Mouse (Mus musculus) forebrain, embryonic 11.5 days (tissue): ENCODE measurements at regions not wholly inside any gene's neighbourhood (a gene's known extent, or its start where the extent isn't known, plus 50 kb on each side); places are given as distances from the start of the nearest gene placed in this dataset.
A peak's percentile ranks its signal among the peaks of the same experiment; 100 is the strongest.

Experiments used
- ATAC-seq: fragments of 200-750 bp; cut with Nextera tagmentation; replicated peaks from 2 replicates; pipeline ENCODE4 v1.8.0; 2017; ENCODE audit warnings: moderate TSS enrichment; ENCODE audit not compliant: low FRiP score
- DNase-seq: peaks from one replicate; pipeline ENCODE4 v3.0.0-alpha.2; 2017; ENCODE audit warnings: low spot score
- H3K27ac ChIP-seq: fragments of 300-500 bp; sonication (generic); 2 replicates; pipeline ENCODE4 v1.5.1; 2014; ENCODE audit warnings: low read depth, low read length
- H3K27me3 ChIP-seq: fragments of 300-500 bp; sonication (generic); 2 replicates; pipeline ENCODE4 v1.6.1; 2014; ENCODE audit warnings: mild to moderate bottlenecking, low read length, mixed read lengths; ENCODE audit not compliant: control insufficient read depth, insufficient read depth
- H3K36me3 ChIP-seq: fragments of 300-500 bp; sonication (generic); 2 replicates; pipeline ENCODE4 v1.6.1; 2014; ENCODE audit warnings: mild to moderate bottlenecking, low read length, moderate library complexity, mixed read lengths; ENCODE audit not compliant: control insufficient read depth, insufficient read depth
- H3K4me1 ChIP-seq: fragments of 300-500 bp; sonication (generic); replicated peaks from 2 replicates; pipeline ENCODE4 v1.6.1; 2014; ENCODE audit warnings: low read length, mixed read lengths; ENCODE audit not compliant: control insufficient read depth, insufficient read depth
- H3K4me2 ChIP-seq: fragments of 300-500 bp; sonication (generic); 2 replicates; pipeline ENCODE4 v1.6.1; 2014; ENCODE audit warnings: low read depth, mild to moderate bottlenecking, low read length, moderate library complexity, mixed read lengths; ENCODE audit not compliant: severe bottlenecking
- H3K4me3 ChIP-seq: fragments of 300-500 bp; sonication (generic); 2 replicates; pipeline ENCODE4 v1.5.1; 2014; ENCODE audit warnings: low read depth, low read length
- H3K9ac ChIP-seq: fragments of 300-500 bp; sonication (generic); 2 replicates; pipeline ENCODE4 v1.6.1; 2014; ENCODE audit warnings: low read length
- H3K9me3 ChIP-seq: fragments of 300-500 bp; sonication (generic); 2 replicates; pipeline ENCODE4 v1.6.1; 2016; ENCODE audit warnings: low read length, mixed read lengths; ENCODE audit not compliant: control insufficient read depth
- WGBS: fragments of 180-500 bp; shearing (Covaris S2); extraction: QIAGEN DNeasy Blood & Tissue Kit; methylation state at CpG from one replicate; pipeline ENCODE4 v1.1.7; 2014; 5-methylcytosine and 5-hydroxymethylcytosine counted together

- WGBS, result 15% methylated on average over 5 of the region's 5 CpGs
- ATAC-seq, result peak; percentile 69
Measured at GRCm38 (mm10) chr14:111738943-111739342, 64.0 kb downstream of the Slitrk5 start.

GRCm38 (mm10) chr14:111763616-111764015 is 88.7 kb downstream of the Slitrk5 start:
- Histone ChIP-seq H3K36me3 (no peaks in the 10 kb centered on the region), H3K27ac (no peak overlapping the region), H3K27me3 (no peaks in the 10 kb centered on the region), H3K4me3 (no peak overlapping the region), H3K4me2 (no peak overlapping the region), H3K4me1 (no peaks in the 10 kb centered on the region), H3K9me3 (no peaks in the 10 kb centered on the region), H3K9ac (no peak overlapping the region)
- 79% methylated on average over 4 of the region's 4 CpGs for WGBS
- DNase-seq (no peak), ATAC-seq (no peak)

More at GRCm38 (mm10) chr14:111738943-111739342, 64.0 kb downstream of the Slitrk5 start:
- Histone ChIP-seq H3K4me1 (0 out of 2 replicates have a peak, but pooled peaks cover 3% of the 10 kb centered on the region), H3K9me3 (no peaks in the 10 kb centered on the region), H3K4me2 (no peak overlapping the region), H3K27me3 (no peaks in the 10 kb centered on the region), H3K4me3 (no peak overlapping the region), H3K36me3 (no peaks in the 10 kb centered on the region), H3K9ac (no peak overlapping the region), H3K27ac (0 out of 2 replicates have a peak overlapping the region, but pooled peaks have one; percentile 25)
- no peak for DNase-seq

DNA sequence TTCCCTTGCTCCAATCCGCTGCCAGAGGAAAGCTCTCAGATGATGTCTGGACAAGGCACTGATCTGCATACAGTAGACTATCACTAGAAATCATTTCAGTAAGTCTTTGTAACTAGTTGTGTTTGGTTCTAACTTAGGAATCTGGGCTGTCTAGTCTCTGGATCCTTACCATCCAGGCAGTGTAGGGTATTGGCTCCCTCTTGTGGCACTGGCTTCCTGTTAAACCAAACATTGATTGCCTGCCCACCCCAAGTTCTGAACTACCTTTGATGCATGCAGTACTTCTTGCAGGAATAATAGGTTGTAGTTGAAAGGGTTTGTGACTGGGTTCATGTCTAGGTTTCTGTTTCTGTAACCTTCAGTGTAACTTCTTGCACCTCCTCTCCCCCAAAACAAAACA is 103.3 kb downstream of the Slitrk5 start:
- Histone ChIP-seq H3K4me2 (no peak overlapping the region), H3K27ac (no peak overlapping the region), H3K36me3 (no peaks in the 10 kb centered on the region), H3K4me3 (no peak overlapping the region), H3K27me3 (no peaks in the 10 kb centered on the region), H3K9ac (no peak overlapping the region), H3K4me1 (no peaks in the 10 kb centered on the region), H3K9me3 (no peaks in the 10 kb centered on the region)
- WGBS, result 67% methylated on average over 1 of the region's 1 CpGs
- ATAC-seq (no peak), DNase-seq (no peak)

DNA sequence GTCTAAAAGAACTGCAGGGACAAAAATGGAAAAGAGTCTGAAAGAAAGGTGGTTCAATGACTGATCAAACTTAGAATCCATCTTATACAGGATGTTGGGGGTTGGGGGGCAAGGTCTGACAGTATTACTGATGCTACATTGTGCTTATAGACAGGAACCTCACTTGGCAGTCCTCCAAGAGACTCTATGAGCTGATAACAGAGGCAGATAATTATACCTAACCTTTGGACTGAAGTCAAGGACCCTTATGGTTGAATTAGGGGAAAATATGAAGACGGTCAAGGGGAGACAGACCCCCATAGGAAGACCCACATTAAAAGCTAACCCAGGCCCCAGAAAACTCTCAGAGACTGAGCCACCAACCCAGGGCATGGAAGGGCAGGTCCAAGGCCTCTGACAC is 133.1 kb downstream of the Slitrk5 start:
- H3K4me2 ChIP-seq, result no peak overlapping the region
- H3K4me3 ChIP-seq, result no peak overlapping the region
- H3K27me3 ChIP-seq, result no peaks in the 10 kb centered on the region
- H3K9me3 ChIP-seq, result no peaks in the 10 kb centered on the region
- H3K4me1 ChIP-seq, result no peaks in the 10 kb centered on the region
- H3K9ac ChIP-seq, result no peak overlapping the region
- no peaks in the 10 kb centered on the region for H3K36me3 ChIP-seq
- WGBS, result 89% methylated on average over 1 of the region's 1 CpGs
- DNase-seq, result no peak
- H3K27ac ChIP-seq, result no peak overlapping the region
- ATAC-seq, result no peak

GRCm38 (mm10) chr14:111809871-111810270 is 135.0 kb downstream of the Slitrk5 start:
- H3K9ac ChIP-seq, result no peak overlapping the region
- DNase-seq, result no peak

GRCm38 (mm10) chr14:111822047-111822730 is 147.3 kb downstream of the Slitrk5 start:
- Histone ChIP-seq H3K4me2 (no peak overlapping the region), H3K9ac (no peak overlapping the region), H3K27ac (no peak overlapping the region), H3K27me3 (no peaks in the 10 kb centered on the region), H3K36me3 (no peaks in the 10 kb centered on the region), H3K4me3 (no peak overlapping the region), H3K4me1 (no peaks in the 10 kb centered on the region), H3K9me3 (no peaks in the 10 kb centered on the region)
- WGBS, result 90% methylated on average over 2 of the region's 2 CpGs
- ATAC-seq (no peak), DNase-seq (no peak)

More at GRCm38 (mm10) chr14:111809871-111810270, 135.0 kb downstream of the Slitrk5 start:
- no peaks in the 10 kb centered on the region for H3K4me1 ChIP-seq
- no peak for ATAC-seq
- H3K4me3 ChIP-seq, result no peak overlapping the region
- H3K27me3 ChIP-seq, result no peaks in the 10 kb centered on the region
- no peaks in the 10 kb centered on the region for H3K36me3 ChIP-seq
- H3K4me2 ChIP-seq, result no peak overlapping the region
- 85% methylated on average over 1 of the region's 1 CpGs for WGBS
- no peak overlapping the region for H3K27ac ChIP-seq
- H3K9me3 ChIP-seq, result no peaks in the 10 kb centered on the region
